Comparison of ENCODE assay signal across 16 mouse cellular contexts in genomic region chr15:68626976-68627375, GRCm38 (mm10).
"Had no signal": no experiment of that assay in that cellular context is flagged by ENCODE, and none has a peak within 500 bp of the region (broad histone marks: within the 10 kb centered on the region; RNA-seq: fewer than 3 reads in every experiment).

No protein-coding gene starts in this region.

- H3K9me3 ChIP-seq: neural tube, embryonic 13.5 days; neural tube, embryonic 15.5 days; stomach, embryonic 15.5 days had no signal

- H3K4me3 ChIP-seq: neural tube, embryonic 13.5 days; neural tube, embryonic 15.5 days; stomach, embryonic 15.5 days had no signal

- DNase-seq: retina, postnatal 1 day; right cerebral cortex, adult 18-20 months; right cerebral cortex, postnatal 14 days; right cerebral cortex, postnatal 25 days; right cerebral cortex, postnatal 4 days; spleen, adult 18-20 months; thymus, adult 18-20 months; thymus, adult 2 months; thymus, postnatal 14 days; thymus, postnatal 25 days; thymus, postnatal 36 days; thymus, postnatal 4 days had no signal

- H3K4me1 ChIP-seq: neural tube, embryonic 13.5 days; neural tube, embryonic 15.5 days; stomach, embryonic 15.5 days had no signal

- H3K27me3 ChIP-seq: neural tube, embryonic 13.5 days; neural tube, embryonic 15.5 days; stomach, embryonic 15.5 days had no signal

- H3K9ac ChIP-seq: neural tube, embryonic 13.5 days; neural tube, embryonic 15.5 days; stomach, embryonic 15.5 days had no signal

- H3K27ac ChIP-seq: neural tube, embryonic 13.5 days; neural tube, embryonic 15.5 days; stomach, embryonic 15.5 days; stomach, postnatal 0 days had no signal

- H3K36me3 ChIP-seq: neural tube, embryonic 13.5 days; neural tube, embryonic 15.5 days; stomach, embryonic 15.5 days had no signal

- H3K4me2 ChIP-seq: neural tube, embryonic 13.5 days; neural tube, embryonic 15.5 days; stomach, embryonic 15.5 days had no signal
